Mouse (Mus musculus) CH12.LX (cell line): ENCODE measurements around the gene Spin2-ps6.
"Not testable (repeated sequence)": the region's sequence is repeated elsewhere in the genome, so short reads cannot be mapped to it uniquely, and the experiment has no call there.

Experiments used
- CHD1 ChIP-seq: IDR thresholded peaks from 2 replicates; pipeline ENCODE4 v1.6.1; 2012; ENCODE audit warnings: low read depth, low read length, improper control_type of control experiment, inconsistent platforms
- CHD2 ChIP-seq: IDR thresholded peaks from 2 replicates; pipeline ENCODE4 v1.6.1; 2011; ENCODE audit warnings: low read length, improper control_type of control experiment
- CTCF ChIP-seq, 2 experiments: IDR thresholded peaks in 1 of 2; conservative IDR thresholded peaks in 1 of 2; 2 replicates each; pipeline ENCODE4 v1.5.1; 2011 to 2012; ENCODE audit warnings: low read depth in 2 of 2, low read length in 2 of 2, improper control_type of control experiment in 1 of 2, inconsistent platforms in 1 of 2, mild to moderate bottlenecking in 1 of 2, moderate library complexity in 1 of 2
- EP300 ChIP-seq: IDR thresholded peaks from 2 replicates; pipeline ENCODE4 v1.6.1; 2011; ENCODE audit warnings: low read length, improper control_type of control experiment
- JUND ChIP-seq: conservative IDR thresholded peaks from 2 replicates; pipeline ENCODE4 v1.6.1; 2011; ENCODE audit warnings: low read depth, low read length, improper control_type of control experiment
- MAFK ChIP-seq: IDR thresholded peaks from 2 replicates; pipeline ENCODE4 v1.6.1; 2011; ENCODE audit warnings: low read length, improper control_type of control experiment; ENCODE audit not compliant: insufficient replicate concordance
- MAX ChIP-seq: IDR thresholded peaks from 2 replicates; pipeline ENCODE4 v1.6.1; 2011; ENCODE audit warnings: low read length, improper control_type of control experiment
- MAZ ChIP-seq: IDR thresholded peaks from 2 replicates; pipeline ENCODE4 v1.6.1; 2012; ENCODE audit warnings: low read depth, mild to moderate bottlenecking, inconsistent platforms, low read length, improper control_type of control experiment, moderate library complexity
- NRF1 ChIP-seq: IDR thresholded peaks from 2 replicates; pipeline ENCODE4 v1.6.1; 2014; ENCODE audit warnings: low read depth, mild to moderate bottlenecking, inconsistent platforms, low read length, improper control_type of control experiment, moderate library complexity
- POLR2A ChIP-seq: IDR thresholded peaks from 2 replicates; pipeline ENCODE4 v1.6.1; 2011; ENCODE audit warnings: low read depth, mild to moderate bottlenecking, improper control_type of control experiment, low read length
- TBP ChIP-seq: conservative IDR thresholded peaks from 2 replicates; pipeline ENCODE4 v1.6.1; 2011; ENCODE audit warnings: low read depth, low read length, improper control_type of control experiment
- ZNF384 ChIP-seq: IDR thresholded peaks from 2 replicates; pipeline ENCODE4 v1.6.1; 2012; ENCODE audit warnings: low read depth, low read length, improper control_type of control experiment, inconsistent platforms

GRCm38 (mm10) chrX:33234569-33234968, at the start of gene Spin2-ps6:
- not testable (repeated sequence) for TF ChIP-seq ZNF384; CTCF (conservative IDR thresholded peaks at IDR 0.05 in 1 of 2, IDR thresholded peaks at IDR 0.05 in 1 of 2; ENCODE audit: low read depth in 2 of 2, low read length in 2 of 2); CHD1; JUND; MAFK; EP300; NRF1; POLR2A; CHD2; TBP; MAX; MAZ
